Mouse (Mus musculus): ENCODE results near the gene Dcaf5. TPM values are rescaled to one million over a fixed set of nuclear protein-coding genes. Genes with fewer than 3 reads are reported as not detected.

Dcaf5 gene
- total and polyA plus RNA-seq, 2 experiments = 7.7 to 19.1 TPM

- DNase-seq (ENCODE audit: extremely low read depth, low read depth, low spot score) = no peak
- Histone ChIP-seq H3K36me3 (ENCODE audit: control insufficient read depth, insufficient read depth, low read length) (peaks cover 38% of the 10 kb centered on the region), H3K27ac (replicated peaks; ENCODE audit: insufficient read depth, low read depth, low read length) (no peak overlapping the region), H3K4me3 (ENCODE audit: insufficient read depth, low read depth, low read length) (no peak overlapping the region), H3K9ac (ENCODE audit: low read depth, low read length) (no peak overlapping the region), H3K4me1 (ENCODE audit: control insufficient read depth, insufficient read depth, low read length) (no peaks in the 10 kb centered on the region), H3K79me2 (ENCODE audit: control insufficient read depth, insufficient read depth, low read length) (peaks cover 5% of the 10 kb centered on the region; the same call in 1 of the 2 replicates), H3K27me3 (ENCODE audit: control insufficient read depth, insufficient read depth, low read length) (no peaks in the 10 kb centered on the region)
- TF ChIP-seq CTCF (IDR thresholded peaks at IDR 0.05; ENCODE audit: low read depth, low read length) = no peak
- TF ChIP-seq POLR2A (IDR thresholded peaks at IDR 0.05; ENCODE audit: extremely low read depth, insufficient read depth, low read length) = no peak
- WGBS = 69% methylated on average over 3 of the region's 3 CpGs
These were observed 47.0 kb downstream of the Dcaf5 start for GRCm38 (mm10) chr12:80389448-80389847.

- TF ChIP-seq POLR2A (IDR thresholded peaks at IDR 0.05; ENCODE audit: extremely low read depth, insufficient read depth, low read length) = no peak
- TF ChIP-seq CTCF (IDR thresholded peaks at IDR 0.05; ENCODE audit: low read depth, low read length) = no peak
- Histone ChIP-seq H3K4me1 (ENCODE audit: control insufficient read depth, insufficient read depth, low read length) (no peaks in the 10 kb centered on the region), H3K36me3 (ENCODE audit: control insufficient read depth, insufficient read depth, low read length) (peaks cover 33% of the 10 kb centered on the region), H3K4me3 (ENCODE audit: insufficient read depth, low read depth, low read length) (no peak overlapping the region), H3K27ac (replicated peaks; ENCODE audit: insufficient read depth, low read depth, low read length) (no peak overlapping the region), H3K9ac (ENCODE audit: low read depth, low read length) (no peak overlapping the region), H3K27me3 (ENCODE audit: control insufficient read depth, insufficient read depth, low read length) (no peaks in the 10 kb centered on the region), H3K79me2 (ENCODE audit: control insufficient read depth, insufficient read depth, low read length) (peaks cover 6% of the 10 kb centered on the region; the same call in 1 of the 2 replicates)
- 91% methylated on average over 5 of the region's 5 CpGs for WGBS
- DNase-seq (ENCODE audit: extremely low read depth, low read depth, low spot score) = no peak
These were observed 49.1 kb downstream of the Dcaf5 start for GRCm38 (mm10) chr12:80387326-80387725.

GRCm38 (mm10) chr12:80385361-80385760 is 51.0 kb downstream of the Dcaf5 start:
- Histone ChIP-seq H3K27me3 (ENCODE audit: control insufficient read depth, insufficient read depth, low read length) (no peaks in the 10 kb centered on the region), H3K4me3 (ENCODE audit: insufficient read depth, low read depth, low read length) (no peak overlapping the region), H3K79me2 (ENCODE audit: control insufficient read depth, insufficient read depth, low read length) (peaks cover 7% of the 10 kb centered on the region), H3K36me3 (ENCODE audit: control insufficient read depth, insufficient read depth, low read length) (peaks cover 24% of the 10 kb centered on the region), H3K4me1 (ENCODE audit: control insufficient read depth, insufficient read depth, low read length) (no peaks in the 10 kb centered on the region), H3K27ac (replicated peaks; ENCODE audit: insufficient read depth, low read depth, low read length) (no peak overlapping the region), H3K9ac (ENCODE audit: low read depth, low read length) (no peak overlapping the region)
- no peak for TF ChIP-seq CTCF (IDR thresholded peaks at IDR 0.05; ENCODE audit: low read depth, low read length)
- TF ChIP-seq POLR2A (IDR thresholded peaks at IDR 0.05; ENCODE audit: extremely low read depth, insufficient read depth, low read length) = no peak
- no peak for DNase-seq (ENCODE audit: extremely low read depth, low read depth, low spot score)
- WGBS = 82% methylated on average over 1 of the region's 1 CpGs

- Histone ChIP-seq H3K79me2 (ENCODE audit: control insufficient read depth, insufficient read depth, low read length) (peaks cover 10% of the 10 kb centered on the region), H3K36me3 (ENCODE audit: control insufficient read depth, insufficient read depth, low read length) (peaks cover 13% of the 10 kb centered on the region), H3K4me3 (ENCODE audit: insufficient read depth, low read depth, low read length) (no peak overlapping the region), H3K27ac (replicated peaks; ENCODE audit: insufficient read depth, low read depth, low read length) (no peak overlapping the region), H3K4me1 (ENCODE audit: control insufficient read depth, insufficient read depth, low read length) (no peaks in the 10 kb centered on the region), H3K9ac (ENCODE audit: low read depth, low read length) (no peak overlapping the region), H3K27me3 (ENCODE audit: control insufficient read depth, insufficient read depth, low read length) (no peaks in the 10 kb centered on the region)
- 93% methylated on average over 8 of the region's 8 CpGs for WGBS
- TF ChIP-seq POLR2A (IDR thresholded peaks at IDR 0.05; ENCODE audit: extremely low read depth, insufficient read depth, low read length) = no peak
- DNase-seq (ENCODE audit: extremely low read depth, low read depth, low spot score) = no peak
These were observed 52.9 kb downstream of the Dcaf5 start for GRCm38 (mm10) chr12:80383478-80383877.

- no peak for TF ChIP-seq POLR2A (IDR thresholded peaks at IDR 0.05; ENCODE audit: extremely low read depth, insufficient read depth, low read length)
- no peak for DNase-seq (ENCODE audit: extremely low read depth, low read depth, low spot score)
- peaks cover 10% of the 10 kb centered on the region for H3K79me2 ChIP-seq (ENCODE audit: control insufficient read depth, insufficient read depth, low read length)
- no peaks in the 10 kb centered on the region for H3K4me1 ChIP-seq (ENCODE audit: control insufficient read depth, insufficient read depth, low read length)
- WGBS = 98% methylated on average over 2 of the region's 2 CpGs
- H3K4me3 ChIP-seq (ENCODE audit: insufficient read depth, low read depth, low read length) = no peak overlapping the region
- H3K9ac ChIP-seq (ENCODE audit: low read depth, low read length) = no peak overlapping the region
- no peaks in the 10 kb centered on the region for H3K27me3 ChIP-seq (ENCODE audit: control insufficient read depth, insufficient read depth, low read length)
- no peak overlapping the region for H3K27ac ChIP-seq (replicated peaks; ENCODE audit: insufficient read depth, low read depth, low read length)
- peaks cover 13% of the 10 kb centered on the region for H3K36me3 ChIP-seq (ENCODE audit: control insufficient read depth, insufficient read depth, low read length)
These were observed 53.6 kb downstream of the Dcaf5 start for GRCm38 (mm10) chr12:80382794-80383193.

GRCm38 (mm10) chr12:80379831-80380457 is 56.5 kb downstream of the Dcaf5 start:
- H3K36me3 ChIP-seq (ENCODE audit: control insufficient read depth, insufficient read depth, low read length) = peaks cover 25% of the 10 kb centered on the region

More at GRCm38 (mm10) chr12:80379831-80380457, 56.5 kb downstream of the Dcaf5 start:
- peaks cover 7% of the 10 kb centered on the region for H3K79me2 ChIP-seq (ENCODE audit: control insufficient read depth, insufficient read depth, low read length)
- no peaks in the 10 kb centered on the region for H3K4me1 ChIP-seq (ENCODE audit: control insufficient read depth, insufficient read depth, low read length)
- H3K27ac ChIP-seq (replicated peaks; ENCODE audit: insufficient read depth, low read depth, low read length) = no peak overlapping the region
- no peak overlapping the region for H3K4me3 ChIP-seq (ENCODE audit: insufficient read depth, low read depth, low read length)
- WGBS = 87% methylated on average over 10 of the region's 10 CpGs
- H3K9ac ChIP-seq (ENCODE audit: low read depth, low read length) = no peak overlapping the region
- DNase-seq (ENCODE audit: extremely low read depth, low read depth, low spot score) = no peak
- TF ChIP-seq CTCF (IDR thresholded peaks at IDR 0.05; ENCODE audit: low read depth, low read length) (no peak), POLR2A (IDR thresholded peaks at IDR 0.05; ENCODE audit: extremely low read depth, insufficient read depth, low read length) (no peak)
- H3K27me3 ChIP-seq (ENCODE audit: control insufficient read depth, insufficient read depth, low read length) = no peaks in the 10 kb centered on the region

Data from liver, adult 2 months (tissue).